Mouse (Mus musculus) CH12.LX (cell line): ENCODE data around the gene Gm27021.

Experiments used
- BHLHE40 ChIP-seq: IDR thresholded peaks from 2 replicates; pipeline ENCODE4 v1.6.1; 2011; ENCODE audit warnings: mild to moderate bottlenecking, low read depth, low read length, improper control_type of control experiment
- CTCF ChIP-seq, 2 experiments: IDR thresholded peaks in 1 of 2; conservative IDR thresholded peaks in 1 of 2; 2 replicates each; pipeline ENCODE4 v1.5.1; 2011 to 2012; ENCODE audit warnings: low read depth in 2 of 2, low read length in 2 of 2, improper control_type of control experiment in 1 of 2, inconsistent platforms in 1 of 2, mild to moderate bottlenecking in 1 of 2, moderate library complexity in 1 of 2
- ELF1 ChIP-seq: IDR thresholded peaks from 2 replicates; pipeline ENCODE4 v1.6.1; 2014; ENCODE audit warnings: low read depth, mild to moderate bottlenecking, inconsistent platforms, low read length, improper control_type of control experiment
- EP300 ChIP-seq: IDR thresholded peaks from 2 replicates; pipeline ENCODE4 v1.6.1; 2011; ENCODE audit warnings: low read length, improper control_type of control experiment
- GABPA ChIP-seq: IDR thresholded peaks from 2 replicates; pipeline ENCODE4 v1.6.1; 2012; ENCODE audit warnings: low read depth, low read length, improper control_type of control experiment, inconsistent platforms; ENCODE audit not compliant: insufficient replicate concordance
- MAFK ChIP-seq: IDR thresholded peaks from 2 replicates; pipeline ENCODE4 v1.6.1; 2011; ENCODE audit warnings: low read length, improper control_type of control experiment; ENCODE audit not compliant: insufficient replicate concordance
- MXI1 ChIP-seq: IDR thresholded peaks from 2 replicates; pipeline ENCODE4 v1.6.1; 2011; ENCODE audit warnings: mild to moderate bottlenecking, low read depth, low read length, improper control_type of control experiment
- NRF1 ChIP-seq: IDR thresholded peaks from 2 replicates; pipeline ENCODE4 v1.6.1; 2014; ENCODE audit warnings: low read depth, mild to moderate bottlenecking, inconsistent platforms, low read length, improper control_type of control experiment, moderate library complexity
- POLR2A ChIP-seq: IDR thresholded peaks from 2 replicates; pipeline ENCODE4 v1.6.1; 2011; ENCODE audit warnings: low read depth, mild to moderate bottlenecking, improper control_type of control experiment, low read length
- RCOR1 ChIP-seq: conservative IDR thresholded peaks from 2 replicates; pipeline ENCODE4 v1.6.1; 2012; ENCODE audit warnings: low read depth, mild to moderate bottlenecking, inconsistent platforms, low read length, improper control_type of control experiment
- TBP ChIP-seq: conservative IDR thresholded peaks from 2 replicates; pipeline ENCODE4 v1.6.1; 2011; ENCODE audit warnings: low read depth, low read length, improper control_type of control experiment
- TCF12 ChIP-seq: IDR thresholded peaks from 2 replicates; pipeline ENCODE4 v1.6.1; 2014; ENCODE audit warnings: low read depth, mild to moderate bottlenecking, inconsistent platforms, low read length, improper control_type of control experiment
- UBTF ChIP-seq: IDR thresholded peaks from 2 replicates; pipeline ENCODE4 v1.6.1; 2012; ENCODE audit warnings: low read depth, mild to moderate bottlenecking, inconsistent platforms, low read length, improper control_type of control experiment, moderate library complexity
- ZNF384 ChIP-seq: IDR thresholded peaks from 2 replicates; pipeline ENCODE4 v1.6.1; 2012; ENCODE audit warnings: low read depth, low read length, improper control_type of control experiment, inconsistent platforms

- TF ChIP-seq TBP (no peak), MAFK (no peak), MXI1 (no peak), BHLHE40 (no peak), POLR2A (no peak), GABPA (no peak), CTCF (conservative IDR thresholded peaks at IDR 0.05 in 1 of 2, IDR thresholded peaks at IDR 0.05 in 1 of 2; ENCODE audit: low read depth in 2 of 2, low read length in 2 of 2) (no peak), ELF1 (no peak), UBTF (no peak), EP300 (no peak), RCOR1 (no peak), ZNF384 (no peak), TCF12 (no peak), NRF1 (no peak)
Observed at GRCm38 (mm10) chr8:120685097-120685496, 17.2 kb upstream of the Gm27021 start.
